Mouse (Mus musculus) heart, embryonic 11.5 days (tissue): ENCODE measurements around the gene Cryz. TPM values are rescaled to one million over a fixed set of nuclear protein-coding genes. Genes with fewer than 3 reads are reported as not detected.

Experiments used
- ATAC-seq: fragments of 200-750 bp; cut with Nextera tagmentation; replicated peaks from 2 replicates; pipeline ENCODE4 v1.8.0; 2017; ENCODE audit warnings: moderate library complexity; ENCODE audit not compliant: insufficient number of reproducible peaks, low FRiP score, low TSS enrichment
- H3K27ac ChIP-seq: fragments of 300-500 bp; sonication (generic); 2 replicates; pipeline ENCODE4 v1.5.1; 2014; ENCODE audit warnings: mild to moderate bottlenecking, low read depth, low read length
- H3K27me3 ChIP-seq: fragments of 300-500 bp; sonication (generic); 2 replicates; pipeline ENCODE4 v1.6.1; 2014; ENCODE audit warnings: mild to moderate bottlenecking, low read length, mixed read lengths; ENCODE audit not compliant: control insufficient read depth, insufficient read depth
- H3K36me3 ChIP-seq: fragments of 300-500 bp; sonication (generic); 2 replicates; pipeline ENCODE4 v1.6.1; 2014; ENCODE audit warnings: mild to moderate bottlenecking, low read length, moderate library complexity, mixed read lengths; ENCODE audit not compliant: control insufficient read depth, insufficient read depth
- H3K4me1 ChIP-seq: fragments of 300-500 bp; sonication (generic); 2 replicates; pipeline ENCODE4 v1.6.1; 2014; ENCODE audit warnings: low read length; ENCODE audit not compliant: control insufficient read depth, insufficient read depth
- H3K4me2 ChIP-seq: fragments of 300-500 bp; sonication (generic); 2 replicates; pipeline ENCODE4 v1.6.1; 2014; ENCODE audit warnings: mild to moderate bottlenecking, moderate library complexity
- H3K4me3 ChIP-seq: fragments of 300-500 bp; sonication (generic); 2 replicates; pipeline ENCODE4 v1.5.1; 2014; ENCODE audit warnings: low read depth, low read length
- H3K9ac ChIP-seq: fragments of 300-500 bp; sonication (generic); 2 replicates; pipeline ENCODE4 v1.6.1; 2014; ENCODE audit warnings: mild to moderate bottlenecking, low read depth, low read length, moderate library complexity
- H3K9me3 ChIP-seq: fragments of 300-500 bp; sonication (generic); replicated peaks from 2 replicates; pipeline ENCODE4 v1.6.1; 2016; ENCODE audit warnings: low read length; ENCODE audit not compliant: control insufficient read depth
- WGBS: fragments of 180-500 bp; shearing (Covaris S2); extraction: QIAGEN DNeasy Blood & Tissue Kit; methylation state at CpG from one replicate; pipeline ENCODE4 v1.1.7; 2014; ENCODE audit not compliant: insufficient replicate concordance; 5-methylcytosine and 5-hydroxymethylcytosine counted together
- polyA plus RNA-seq: library from polyadenylated mRNA; unstranded; fragments of >200 nt; fragmentation: Nextera tagmentation; extraction: Ambion mirVana; gene quantifications from 2 replicates; pipeline ENCODE4 v1.2.1, GENCODE M21; 2014

The Cryz gene
- polyA plus RNA-seq, 1 experiment from 2014 or later, result 12.2 TPM

DNA sequence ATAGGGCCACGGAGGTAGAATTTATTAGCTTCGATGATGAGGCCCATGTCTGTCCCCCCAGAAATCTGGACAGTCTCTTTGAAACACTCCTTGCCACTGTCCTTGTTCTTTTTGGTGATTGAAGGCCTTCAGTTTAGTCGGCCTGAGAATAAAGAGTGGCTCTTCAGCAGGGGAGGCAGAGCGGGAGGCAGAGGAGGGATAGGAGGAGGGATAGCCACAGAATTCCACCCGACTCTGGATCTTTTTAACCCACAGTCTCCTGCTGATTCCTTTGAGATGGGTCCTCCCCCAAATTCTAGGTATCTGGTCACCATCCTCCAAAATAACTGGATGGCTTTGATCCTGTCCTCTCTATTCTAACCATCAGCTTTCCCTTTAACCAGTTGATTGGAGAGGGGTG, 56.9 kb downstream of the Cryz start:
- peaks cover 19% of the 10 kb centered on the region for H3K27me3 ChIP-seq
- no peaks in the 10 kb centered on the region for H3K9me3 ChIP-seq
- H3K4me1 ChIP-seq, result no peaks in the 10 kb centered on the region
- 73% methylated on average over 5 of the region's 5 CpGs for WGBS
- H3K36me3 ChIP-seq, result no peaks in the 10 kb centered on the region
- no peak overlapping the region for H3K9ac ChIP-seq
- H3K27ac ChIP-seq, result no peak overlapping the region
- ATAC-seq, result no peak
- no peak overlapping the region for H3K4me2 ChIP-seq
- no peak overlapping the region for H3K4me3 ChIP-seq

DNA sequence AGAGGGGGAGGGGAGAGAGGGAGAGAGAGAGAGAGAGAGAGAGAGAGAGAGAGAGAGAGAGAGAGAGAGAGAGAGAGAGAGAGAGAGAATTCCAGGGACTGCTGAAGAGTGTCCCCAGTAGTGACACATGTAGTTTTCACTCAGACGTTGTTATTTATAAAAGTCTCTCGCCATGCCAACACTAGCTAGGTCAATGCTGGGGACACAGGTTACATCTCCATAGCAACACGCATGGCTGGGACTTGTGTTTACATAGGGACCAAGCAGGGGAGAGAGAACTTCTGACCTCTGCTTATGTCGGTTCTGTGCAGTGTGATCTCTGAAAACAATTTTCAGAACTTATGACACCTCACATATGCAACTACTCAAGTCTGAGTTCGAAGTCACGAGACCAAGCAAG, 57.8 kb downstream of the Cryz start:
- no peak for ATAC-seq
- 56% methylated on average over 6 of the region's 6 CpGs for WGBS
- Histone ChIP-seq H3K4me2 (no peak overlapping the region), H3K27ac (no peak overlapping the region), H3K27me3 (peaks cover 19% of the 10 kb centered on the region), H3K9ac (no peak overlapping the region), H3K36me3 (no peaks in the 10 kb centered on the region), H3K4me3 (no peak overlapping the region), H3K4me1 (no peaks in the 10 kb centered on the region), H3K9me3 (no peaks in the 10 kb centered on the region)

DNA sequence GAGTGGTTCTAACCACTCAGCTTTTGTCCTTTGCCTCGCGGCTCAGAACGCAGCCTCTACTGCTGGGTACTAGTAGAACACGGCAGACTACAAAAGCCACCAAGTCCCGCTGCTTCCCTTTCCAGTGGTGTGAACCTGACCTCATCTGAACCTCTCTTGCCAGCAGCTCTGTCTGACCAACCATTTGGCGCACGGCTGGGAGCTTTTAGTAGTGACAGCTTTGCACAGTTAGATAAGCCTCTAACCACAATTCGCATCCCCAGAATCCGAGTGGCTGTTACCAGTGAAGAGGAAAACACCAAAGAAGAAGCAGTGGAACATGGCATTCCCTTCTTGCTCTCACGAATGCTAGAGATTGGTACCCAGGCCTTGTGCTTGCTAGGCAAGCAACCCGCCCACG, 58.4 kb downstream of the Cryz start:
- Histone ChIP-seq H3K9me3 (no peaks in the 10 kb centered on the region), H3K36me3 (no peaks in the 10 kb centered on the region), H3K4me1 (no peaks in the 10 kb centered on the region), H3K27ac (no peak overlapping the region), H3K4me3 (no peak overlapping the region), H3K27me3 (peaks cover 19% of the 10 kb centered on the region), H3K4me2 (no peak overlapping the region), H3K9ac (no peak overlapping the region)
- WGBS, result 42% methylated on average over 12 of the region's 12 CpGs
- ATAC-seq, result no peak

DNA sequence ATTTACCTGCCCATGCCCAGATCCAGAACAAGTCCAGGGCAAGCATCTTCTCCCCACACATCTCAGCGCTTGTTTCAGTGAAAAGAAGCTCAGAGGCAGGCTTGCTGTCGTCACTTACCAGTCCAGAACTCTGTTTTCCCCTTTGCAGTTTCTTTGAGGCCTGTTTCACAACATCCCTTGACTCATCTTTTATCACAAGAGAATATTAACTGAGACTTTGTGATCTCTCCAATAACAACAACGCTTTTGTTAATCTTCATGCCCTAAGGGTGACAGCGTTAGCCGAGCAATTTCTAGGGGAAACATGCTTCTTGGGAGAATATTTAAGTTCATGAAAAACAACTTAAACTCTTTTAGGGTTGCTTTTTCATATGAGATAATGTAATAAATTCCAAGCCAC, 59.2 kb downstream of the Cryz start:
- Histone ChIP-seq H3K27ac (no peak overlapping the region), H3K27me3 (peaks cover 19% of the 10 kb centered on the region), H3K4me1 (no peaks in the 10 kb centered on the region), H3K9ac (no peak overlapping the region), H3K9me3 (no peaks in the 10 kb centered on the region), H3K4me3 (no peak overlapping the region), H3K4me2 (no peak overlapping the region), H3K36me3 (no peaks in the 10 kb centered on the region)
- ATAC-seq, result no peak
- 75% methylated on average over 5 of the region's 5 CpGs for WGBS

DNA sequence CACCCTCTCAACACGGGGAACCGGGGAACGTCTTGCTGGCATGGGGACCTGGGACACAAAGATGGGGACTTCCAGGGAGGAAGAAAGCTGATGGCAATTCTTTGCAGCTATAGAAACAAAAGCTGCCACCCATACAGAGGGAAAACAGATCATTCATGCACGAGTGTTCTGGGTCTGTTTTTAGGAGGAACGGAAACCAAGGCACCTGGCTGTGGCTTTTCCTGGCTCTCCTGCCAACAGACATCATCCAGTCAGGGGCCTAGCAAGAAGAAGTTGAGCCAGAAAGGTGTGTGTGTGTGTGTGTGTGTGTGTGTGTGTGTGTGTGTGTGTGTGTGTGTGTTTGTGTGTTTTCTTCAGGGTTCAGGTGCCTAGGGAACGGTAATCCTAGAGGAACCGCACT, 67.0 kb downstream of the Cryz start, which contains the start of gene Erich3:
Gene Erich3, plus strand, starts transcription at position 315 of the 400 bp plus-strand sequence.
- H3K4me1 ChIP-seq, result peaks cover 2% of the 10 kb centered on the region; the same call in 1 of the 2 replicates
- WGBS, result 29% methylated on average over 7 of the region's 7 CpGs
- no peaks in the 10 kb centered on the region for H3K36me3 ChIP-seq
- peaks cover 38% of the 10 kb centered on the region for H3K27me3 ChIP-seq
- peak within 1 kb of the TSS; percentile 34; the same call in 1 of the 2 replicates for H3K9ac ChIP-seq
- ATAC-seq, result no peak
- peak within 1 kb of the TSS; percentile 49 for H3K4me3 ChIP-seq
- no peak within 1 kb of the TSS for H3K27ac ChIP-seq
- no peaks in the 10 kb centered on the region for H3K9me3 ChIP-seq
- peak within 1 kb of the TSS; percentile 86 for H3K4me2 ChIP-seq

DNA sequence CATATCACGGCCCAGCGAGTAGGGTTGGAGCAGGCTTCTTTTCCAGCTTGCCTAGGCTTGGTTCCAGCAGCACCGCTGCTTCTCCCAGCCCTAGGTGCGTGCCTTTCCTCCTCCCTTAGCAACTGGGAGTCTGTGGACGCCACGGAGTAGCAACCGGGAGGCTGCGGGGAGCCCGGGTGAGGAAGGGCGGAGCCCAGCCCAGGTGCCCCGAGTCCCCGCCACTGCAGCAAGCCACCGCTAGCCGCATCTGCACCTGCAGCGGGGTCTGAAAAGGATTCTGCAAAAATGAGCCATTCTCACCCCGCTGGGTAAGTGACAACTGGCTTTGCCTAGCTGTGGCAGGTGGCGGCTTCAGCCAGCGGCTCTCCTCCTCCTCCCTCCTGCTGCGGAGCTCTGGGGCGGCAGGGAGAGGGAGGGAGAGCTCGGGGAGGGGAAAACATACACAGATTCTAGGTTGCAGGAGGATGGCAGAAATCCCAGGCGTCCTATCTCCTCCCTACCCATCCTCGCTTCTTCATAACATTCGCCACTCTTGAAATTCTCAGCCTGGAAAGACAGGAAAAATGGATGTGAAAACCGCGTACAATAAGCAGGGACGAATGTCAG, 67.6 kb downstream of the Cryz start:
- no peaks in the 10 kb centered on the region for H3K9me3 ChIP-seq
- peaks cover 38% of the 10 kb centered on the region for H3K27me3 ChIP-seq
- H3K27ac ChIP-seq, result no peak overlapping the region
- 3% methylated on average over 26 of the region's 27 CpGs for WGBS
- H3K4me3 ChIP-seq, result peak overlapping the region; percentile 49
- no peaks in the 10 kb centered on the region for H3K36me3 ChIP-seq
- peaks cover 2% of the 10 kb centered on the region; the same call in 1 of the 2 replicates for H3K4me1 ChIP-seq
- peak overlapping the region; percentile 34; the same call in 1 of the 2 replicates for H3K9ac ChIP-seq
- H3K4me2 ChIP-seq, result peak overlapping the region; percentile 86
- peak; percentile 39; the same call in 1 of the 2 replicates for ATAC-seq

DNA sequence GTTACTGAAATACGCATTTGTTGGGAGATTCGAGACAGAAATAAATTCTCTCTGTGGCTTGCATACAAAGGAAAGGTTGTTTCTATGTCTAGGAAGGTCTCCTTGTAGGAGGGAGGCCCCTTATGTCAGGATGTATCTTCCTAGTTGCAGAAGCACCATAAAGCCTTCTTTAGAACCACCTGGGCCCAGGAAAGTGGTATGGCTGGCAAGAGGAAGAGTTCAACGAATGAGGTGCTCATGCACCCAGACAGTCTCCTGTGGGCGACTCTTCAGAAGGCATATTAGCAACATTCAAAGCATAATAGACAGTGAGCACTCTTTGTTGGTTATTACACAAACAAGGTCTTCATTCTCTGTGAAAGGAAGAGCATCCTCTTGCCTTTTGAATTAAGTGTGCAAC, 68.1 kb downstream of the Cryz start:
- H3K9ac ChIP-seq, result no peak overlapping the region
- ATAC-seq, result no peak
- H3K4me3 ChIP-seq, result no peak overlapping the region
- 29% methylated on average over 4 of the region's 4 CpGs for WGBS
- H3K4me1 ChIP-seq, result peaks cover 2% of the 10 kb centered on the region; the same call in 1 of the 2 replicates
- H3K27ac ChIP-seq, result no peak overlapping the region
- peaks cover 38% of the 10 kb centered on the region for H3K27me3 ChIP-seq
- H3K9me3 ChIP-seq, result no peaks in the 10 kb centered on the region
- H3K36me3 ChIP-seq, result no peaks in the 10 kb centered on the region
- peak overlapping the region; percentile 86 for H3K4me2 ChIP-seq

DNA sequence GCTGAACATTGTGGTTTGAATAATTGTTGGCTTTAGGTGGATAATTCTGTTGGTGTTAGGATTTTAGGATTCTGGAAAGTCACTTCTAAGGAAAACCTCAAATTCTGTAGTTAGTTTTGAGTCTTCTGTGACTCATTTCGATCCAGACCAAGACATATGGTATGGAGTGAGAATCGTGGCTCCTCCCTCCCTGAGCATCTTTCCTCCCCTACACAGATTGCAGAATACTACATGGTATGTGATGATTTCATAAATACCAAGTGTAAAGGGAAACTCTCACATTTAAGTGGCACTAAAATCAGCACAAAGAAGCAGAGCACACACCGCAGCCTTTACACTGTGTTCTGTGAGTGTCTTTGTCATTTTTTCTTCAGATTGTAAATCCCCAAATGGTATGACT, 72.0 kb downstream of the Cryz start:
- H3K4me2 ChIP-seq, result no peak overlapping the region
- WGBS, result 77% methylated on average over 3 of the region's 3 CpGs
- ATAC-seq, result no peak
- peaks cover 2% of the 10 kb centered on the region; the same call in 1 of the 2 replicates for H3K4me1 ChIP-seq
- no peak overlapping the region for H3K9ac ChIP-seq
- H3K36me3 ChIP-seq, result no peaks in the 10 kb centered on the region
- H3K27me3 ChIP-seq, result peaks cover 28% of the 10 kb centered on the region
- no peak overlapping the region for H3K27ac ChIP-seq
- H3K4me3 ChIP-seq, result no peak overlapping the region
- H3K9me3 ChIP-seq, result no peaks in the 10 kb centered on the region

DNA sequence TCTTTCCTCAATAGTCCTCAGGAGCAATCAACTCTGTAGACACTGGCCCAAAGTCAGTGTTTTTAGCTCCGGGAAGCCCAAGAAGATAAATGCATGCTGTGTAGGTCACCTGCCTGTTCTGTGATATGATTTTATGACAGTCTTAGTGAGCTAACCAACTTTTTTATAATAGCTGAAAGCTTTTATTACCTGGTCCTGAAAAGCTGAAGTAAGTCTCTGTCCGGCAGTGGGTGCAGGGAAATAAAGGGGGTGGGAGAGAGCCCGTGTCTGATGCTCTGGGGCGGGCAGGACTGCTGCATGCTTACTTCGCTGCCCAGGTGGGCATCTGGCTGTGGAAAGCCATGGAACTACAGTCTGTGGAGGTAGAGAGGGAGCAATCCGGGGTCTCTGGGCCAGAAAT, 74.1 kb downstream of the Cryz start:
- H3K9me3 ChIP-seq, result no peaks in the 10 kb centered on the region
- no peak for ATAC-seq
- no peak overlapping the region for H3K27ac ChIP-seq
- H3K36me3 ChIP-seq, result no peaks in the 10 kb centered on the region
- H3K9ac ChIP-seq, result no peak overlapping the region
- 76% methylated on average over 6 of the region's 6 CpGs for WGBS
- no peaks in the 10 kb centered on the region for H3K4me1 ChIP-seq
- no peak overlapping the region for H3K4me3 ChIP-seq
- H3K4me2 ChIP-seq, result no peak overlapping the region
- H3K27me3 ChIP-seq, result peaks cover 8% of the 10 kb centered on the region
